Mouse (Mus musculus): ENCODE measurements at regions not wholly inside any gene's neighbourhood (a gene's known extent, or its start where the extent isn't known, plus 50 kb on each side); places are given as distances from the start of the nearest gene placed in this dataset.

- TF ChIP-seq EP300 (IDR thresholded peaks at IDR 0.05; ENCODE audit: low read depth) (no peak), CTCF (IDR thresholded peaks at IDR 0.05; ENCODE audit: low read depth) (peak; percentile 52)
Observed at GRCm38 (mm10) chr16:85721968-85722367, 80.9 kb downstream of the Adamts1 start.
